8 mouse cellular contexts compared by ENCODE assay signal in genomic region chr9:108307021-108307807, GRCm38 (mm10). TPM values are rescaled to one million over a fixed set of nuclear protein-coding genes. Genes with fewer than 3 reads are reported as not detected.
DNase-seq lines count a peak whose midpoint lies in the region; ATAC-seq and TF ChIP-seq lines count a peak whose summit lies in the region.

No protein-coding gene starts in this region.

- H3K79me2 ChIP-seq in liver, adult 2 months (ENCODE audit: control insufficient read depth, insufficient read depth, low read length): peaks cover 26% of the 10 kb centered on the region

- peaks cover 28% of the 10 kb centered on the region for H3K4me1 ChIP-seq in liver, adult 2 months (ENCODE audit: control insufficient read depth, insufficient read depth, low read length)
- peaks cover 36% of the 10 kb centered on the region for H3K4me1 ChIP-seq in embryonic facial prominence, embryonic 10.5 days
- peaks cover 24% of the 10 kb centered on the region for H3K4me1 ChIP-seq in neural tube, embryonic 12.5 days

- no peak for TF ChIP-seq CTCF in liver, adult 2 months (IDR thresholded peaks at IDR 0.05; ENCODE audit: low read depth, low read length)

- peak; percentile 32 for DNase-seq in liver, adult 2 months (ENCODE audit: extremely low read depth, low read depth, low spot score)
- DNase-seq in liver: no peak
- no peak for DNase-seq in embryonic facial prominence, embryonic 10.5 days (ENCODE audit: low spot score)
- DNase-seq in induced T-regulatory cell, adult 2 months (ENCODE audit: low read depth): peak; percentile 69
- DNase-seq in spleen, postnatal 14 days (ENCODE audit: low spot score in 2 of 2): no peak
- no peak for DNase-seq in MN1 (ENCODE audit: low spot score)

- no peaks in the 10 kb centered on the region for H3K9me3 ChIP-seq in embryonic facial prominence, embryonic 10.5 days
- no peaks in the 10 kb centered on the region for H3K9me3 ChIP-seq in neural tube, embryonic 12.5 days

- H3K4me2 ChIP-seq in neural tube, embryonic 12.5 days (replicated peaks): peak overlapping the region; percentile 69

- ATAC-seq in neural tube, embryonic 12.5 days (ENCODE audit: low FRiP score, low read depth): no peak
- ATAC-seq in megakaryocyte progenitor cell, adult 5-6 weeks (replicated peaks; ENCODE audit: poor library complexity): no peak

- H3K9ac ChIP-seq in liver, adult 2 months (ENCODE audit: low read depth, low read length): peak overlapping the region; percentile 96
- peak overlapping the region; percentile 94 for H3K9ac ChIP-seq in neural tube, embryonic 12.5 days

- TF ChIP-seq POLR2A in liver, adult 2 months (IDR thresholded peaks at IDR 0.05; ENCODE audit: extremely low read depth, insufficient read depth, low read length): no peak

- H3K27ac ChIP-seq in liver, adult 2 months (replicated peaks; ENCODE audit: insufficient read depth, low read depth, low read length): peak overlapping the region; percentile 93
- peak overlapping the region; percentile 99 for H3K27ac ChIP-seq in embryonic facial prominence, embryonic 10.5 days (replicated peaks)
- peak overlapping the region; percentile 98; the same call in 1 of the 2 replicates for H3K27ac ChIP-seq in neural tube, embryonic 12.5 days

- H3K36me3 ChIP-seq in liver, adult 2 months (ENCODE audit: control insufficient read depth, insufficient read depth, low read length): peaks cover 18% of the 10 kb centered on the region
- H3K36me3 ChIP-seq in embryonic facial prominence, embryonic 10.5 days (replicated peaks): peaks cover 29% of the 10 kb centered on the region
- H3K36me3 ChIP-seq in neural tube, embryonic 12.5 days: peaks cover 21% of the 10 kb centered on the region

- peak overlapping the region; percentile 91 for H3K4me3 ChIP-seq in liver, adult 2 months (ENCODE audit: insufficient read depth, low read depth, low read length)
- peak overlapping the region; percentile 94 for H3K4me3 ChIP-seq in embryonic facial prominence, embryonic 10.5 days
- peak overlapping the region; percentile 97 for H3K4me3 ChIP-seq in neural tube, embryonic 12.5 days

- no peaks in the 10 kb centered on the region for H3K27me3 ChIP-seq in liver, adult 2 months (ENCODE audit: control insufficient read depth, insufficient read depth, low read length)
- no peaks in the 10 kb centered on the region for H3K27me3 ChIP-seq in embryonic facial prominence, embryonic 10.5 days (replicated peaks; ENCODE audit: low read depth, poor library complexity, severe bottlenecking)
- H3K27me3 ChIP-seq in neural tube, embryonic 12.5 days (replicated peaks): no peaks in the 10 kb centered on the region

- WGBS in liver, adult 2 months: 2% methylated on average over 12 of the region's 12 CpGs
- 27% methylated on average over 12 of the region's 12 CpGs for WGBS in embryonic facial prominence, embryonic 10.5 days
- WGBS in neural tube, embryonic 12.5 days: 27% methylated on average over 12 of the region's 12 CpGs

RNA-seq across cellular contexts. Expression of gene Tcta, which starts 1.3 kb away (rescaled TPM):
- 17.7 and 17.9 TPM in 2 replicates for total RNA-seq in liver, adult 2 months (2014; rRNA removed)
- 35.2 and 41.2 TPM in 2 replicates for polyA plus RNA-seq in liver, adult 2 months (2012; rRNA removed)
- polyA plus RNA-seq in embryonic facial prominence, embryonic 10.5 days (2016; fragmentation: Nextera tagmentation; extraction: Ambion mirVana): 14.4 and 14.7 TPM in 2 replicates
- 44.3 and 47.5 TPM in 2 replicates for polyA plus RNA-seq in neural tube, embryonic 12.5 days (2016; fragmentation: Nextera tagmentation; extraction: Ambion mirVana)
- total RNA-seq in megakaryocyte progenitor cell, adult 5-6 weeks (2015): 12.8 and 13.2 TPM in 2 replicates
- total RNA-seq in megakaryocyte progenitor cell, adult 5-6 weeks (2017): 4.1 and 8.7 TPM in 2 replicates

RNA-seq across cellular contexts. Expression of gene Rhoa, which starts 1.3 kb away (rescaled TPM):
- 123 TPM in 2 replicates for total RNA-seq in liver, adult 2 months (2014; rRNA removed)
- 64.7 and 82.8 TPM in 2 replicates for polyA plus RNA-seq in liver, adult 2 months (2012; rRNA removed)
- 240 and 243 TPM in 2 replicates for polyA plus RNA-seq in embryonic facial prominence, embryonic 10.5 days (2016; fragmentation: Nextera tagmentation; extraction: Ambion mirVana)
- 313 and 363 TPM in 2 replicates for polyA plus RNA-seq in neural tube, embryonic 12.5 days (2016; fragmentation: Nextera tagmentation; extraction: Ambion mirVana)
- 261 and 298 TPM in 2 replicates for total RNA-seq in megakaryocyte progenitor cell, adult 5-6 weeks (2015)
- 265 and 283 TPM in 2 replicates for total RNA-seq in megakaryocyte progenitor cell, adult 5-6 weeks (2017)

RNA-seq across cellular contexts. Expression of gene Amt, which starts 10.6 kb away (rescaled TPM):
- total RNA-seq in liver, adult 2 months (2014; rRNA removed): 65.5 and 66.6 TPM in 2 replicates
- polyA plus RNA-seq in liver, adult 2 months (2012; rRNA removed): 45.8 and 54.5 TPM in 2 replicates
- 35.9 and 40.8 TPM in 2 replicates for polyA plus RNA-seq in embryonic facial prominence, embryonic 10.5 days (2016; fragmentation: Nextera tagmentation; extraction: Ambion mirVana)
- polyA plus RNA-seq in neural tube, embryonic 12.5 days (2016; fragmentation: Nextera tagmentation; extraction: Ambion mirVana): 18.9 and 24.8 TPM in 2 replicates
- 0.37 and 0.85 TPM in 2 replicates for total RNA-seq in megakaryocyte progenitor cell, adult 5-6 weeks (2015)
- 1.1 and 1.2 TPM in 2 replicates for total RNA-seq in megakaryocyte progenitor cell, adult 5-6 weeks (2017)

RNA-seq across cellular contexts. Expression of gene Nicn1, which starts 17.0 kb away (rescaled TPM):
- 5.8 and 9.0 TPM in 2 replicates for total RNA-seq in liver, adult 2 months (2014; rRNA removed)
- 15.9 and 21.2 TPM in 2 replicates for polyA plus RNA-seq in liver, adult 2 months (2012; rRNA removed)
- polyA plus RNA-seq in embryonic facial prominence, embryonic 10.5 days (2016; fragmentation: Nextera tagmentation; extraction: Ambion mirVana): 38.3 and 39.3 TPM in 2 replicates
- 81.2 and 87.0 TPM in 2 replicates for polyA plus RNA-seq in neural tube, embryonic 12.5 days (2016; fragmentation: Nextera tagmentation; extraction: Ambion mirVana)
- total RNA-seq in megakaryocyte progenitor cell, adult 5-6 weeks (2015): 9.0 and 10.5 TPM in 2 replicates
- total RNA-seq in megakaryocyte progenitor cell, adult 5-6 weeks (2017): 3.2 and 4.7 TPM in 2 replicates

RNA-seq across cellular contexts. Expression of gene Gpx1, which starts 31.5 kb away (rescaled TPM):
- 5,129 and 5,348 TPM in 2 replicates for total RNA-seq in liver, adult 2 months (2014; rRNA removed)
- polyA plus RNA-seq in liver, adult 2 months (2012; rRNA removed): 8,357 and 9,405 TPM in 2 replicates
- polyA plus RNA-seq in embryonic facial prominence, embryonic 10.5 days (2016; fragmentation: Nextera tagmentation; extraction: Ambion mirVana): 810 and 843 TPM in 2 replicates
- 656 and 664 TPM in 2 replicates for polyA plus RNA-seq in neural tube, embryonic 12.5 days (2016; fragmentation: Nextera tagmentation; extraction: Ambion mirVana)
- 2,374 and 2,432 TPM in 2 replicates for total RNA-seq in megakaryocyte progenitor cell, adult 5-6 weeks (2015)
- 1,500 and 1,804 TPM in 2 replicates for total RNA-seq in megakaryocyte progenitor cell, adult 5-6 weeks (2017)

Comparison
In these comparisons a context has a peak if more than half of its experiments do, and no peak if none do; other contexts are left out.
1. DNase-seq: peak in liver, adult 2 months (single experiment) and induced T-regulatory cell, adult 2 months (single experiment); none in liver (single experiment), embryonic facial prominence, embryonic 10.5 days (single experiment), spleen, postnatal 14 days (0 of 2) and MN1 (single experiment).
2. Peak in every context shown above with its lines, with median percentiles within 50 percentile points of each other: H3K27ac ChIP-seq and H3K4me3 ChIP-seq.